Mouse (Mus musculus) gastrocnemius, postnatal 4 days (tissue): ENCODE data around the gene Olfr204. TPM values are rescaled to one million over a fixed set of nuclear protein-coding genes. Genes with fewer than 3 reads are reported as not detected.
"Not testable (repeated sequence)": the region's sequence is repeated elsewhere in the genome, so short reads cannot be mapped to it uniquely, and the experiment has no call there.

Experiments used
- DNase-seq, 2 experiments: peaks; one replicate each; pipeline ENCODE4 v3.0.0; 2021 to 2022; ENCODE audit warnings: low spot score in 2 of 2, mixed read lengths in 2 of 2
- long read RNA-seq, 2 experiments: library from polyadenylated mRNA; stranded (forward); transcript quantifications; one replicate each; pipeline ENCODE4 v2.0.0; 2021
- total RNA-seq, 2 experiments: library from RNA; stranded (reverse); gene quantifications; 2 replicates each; pipeline ENCODE4 v1.2.3; 2021

Olfr204 gene
- total RNA-seq: not detected
- long read RNA-seq, experiment 1: 0 reads
- long read RNA-seq, experiment 2: 0 reads

DNA sequence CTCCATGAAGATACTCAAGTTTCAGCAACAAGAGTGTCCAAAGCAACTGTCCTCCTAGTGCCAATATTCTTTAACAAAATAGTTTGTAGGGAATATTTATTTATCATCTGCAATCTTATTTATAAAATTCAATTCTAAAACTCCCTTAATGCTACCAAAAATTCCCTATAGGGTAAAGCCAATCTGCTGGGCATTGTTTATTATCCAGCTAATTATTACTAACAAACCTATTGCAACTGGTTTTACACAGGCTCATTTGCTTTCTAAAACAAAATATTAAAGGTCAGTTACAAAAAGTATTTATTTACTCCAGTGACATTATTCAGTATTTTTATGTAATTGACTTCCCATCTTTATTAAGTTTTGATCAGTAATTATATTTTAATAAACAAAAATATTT is at the start of gene Olfr204:
TSS of gene Olfr204 (minus strand) at position 101 of the 400 bp plus-strand sequence.
- DNase-seq: no peak

DNA sequence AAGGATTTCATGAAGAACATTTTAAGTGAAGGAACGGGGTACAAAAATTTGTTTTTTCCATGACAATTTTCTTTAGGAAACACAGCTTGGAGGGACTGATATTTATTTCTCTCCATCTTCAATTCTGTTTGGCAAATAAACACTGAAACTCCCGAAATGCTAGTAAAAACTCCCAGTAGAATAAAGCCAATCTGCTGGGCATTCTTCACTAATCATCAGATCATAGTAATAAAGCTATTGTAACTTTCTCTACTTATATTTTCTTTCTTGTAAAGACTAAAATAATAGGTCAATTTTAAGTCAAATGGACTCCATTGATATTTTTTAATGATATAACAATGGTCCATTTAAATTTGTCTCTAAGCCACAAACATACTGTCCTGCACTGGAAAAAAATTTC is 45.8 kb upstream of the Olfr204 start, which contains the start of gene Olfr209:
TSS of gene Olfr209 (minus strand) at position 101 of the 400 bp plus-strand sequence.
- no peak for DNase-seq

DNA sequence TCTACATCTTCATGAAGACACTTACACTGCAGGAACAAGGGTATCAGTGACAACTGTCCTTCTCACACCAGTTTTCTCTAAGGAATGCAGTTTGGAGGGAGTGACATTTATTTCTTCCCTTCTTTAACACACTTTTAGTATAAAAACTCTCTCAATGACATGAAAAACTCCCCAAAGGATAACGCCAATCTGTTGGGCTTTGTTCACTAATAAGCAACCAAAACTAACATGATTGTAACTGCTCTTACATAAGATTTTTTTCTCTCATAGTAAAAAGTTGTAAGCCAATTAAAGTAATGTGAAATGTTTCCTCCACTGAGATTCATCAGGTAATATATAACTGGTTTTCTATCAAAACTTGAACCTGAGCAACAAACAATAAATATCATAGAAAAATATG is 31.1 kb upstream of the Olfr204 start, which contains the start of gene Olfr206:
TSS of gene Olfr206 (minus strand) at position 101 of the 400 bp plus-strand sequence.
- no peak for DNase-seq

DNA sequence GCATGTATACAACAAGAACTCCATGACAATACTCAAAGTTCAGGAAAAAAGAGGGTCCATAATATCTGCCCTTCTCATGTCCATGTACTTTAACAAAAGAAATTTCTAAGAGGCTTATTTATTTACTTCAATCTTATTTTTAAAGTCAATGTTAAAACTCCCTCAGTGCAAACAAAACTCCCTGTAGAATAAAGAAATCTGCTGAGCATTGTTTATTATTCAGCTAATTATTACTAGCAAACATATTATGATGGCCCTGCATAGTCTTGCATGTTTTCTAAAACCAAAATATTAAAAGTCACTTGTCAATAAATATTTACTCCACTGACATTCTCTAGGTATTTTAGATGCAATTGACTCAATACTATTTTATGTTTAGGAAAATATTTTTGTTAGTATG is 13.0 kb upstream of the Olfr204 start, which contains the start of gene Olfr205:
TSS of gene Olfr205 (minus strand) at position 101 of the 400 bp plus-strand sequence.
- DNase-seq: no peak

DNA sequence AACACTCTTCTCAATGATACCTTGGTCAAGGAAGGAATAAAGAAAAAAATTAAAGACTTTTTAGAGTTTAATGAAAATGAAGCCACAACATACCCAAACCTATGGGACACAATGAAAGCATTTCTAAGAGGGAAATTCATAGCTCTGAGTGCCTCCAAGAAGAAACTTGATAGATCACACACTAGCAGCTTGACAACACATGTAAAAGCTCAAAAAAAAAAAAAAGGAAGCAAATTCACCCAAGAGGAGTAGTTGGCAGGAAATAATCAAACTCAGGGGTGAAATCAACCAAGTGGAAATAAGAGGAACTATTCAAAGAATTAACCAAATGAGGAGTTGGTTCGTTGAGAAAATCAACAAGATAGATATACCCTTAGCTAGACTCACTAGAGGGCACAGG is 5.2 kb upstream of the Olfr204 start:
- DNase-seq: not testable (repeated sequence)

DNA sequence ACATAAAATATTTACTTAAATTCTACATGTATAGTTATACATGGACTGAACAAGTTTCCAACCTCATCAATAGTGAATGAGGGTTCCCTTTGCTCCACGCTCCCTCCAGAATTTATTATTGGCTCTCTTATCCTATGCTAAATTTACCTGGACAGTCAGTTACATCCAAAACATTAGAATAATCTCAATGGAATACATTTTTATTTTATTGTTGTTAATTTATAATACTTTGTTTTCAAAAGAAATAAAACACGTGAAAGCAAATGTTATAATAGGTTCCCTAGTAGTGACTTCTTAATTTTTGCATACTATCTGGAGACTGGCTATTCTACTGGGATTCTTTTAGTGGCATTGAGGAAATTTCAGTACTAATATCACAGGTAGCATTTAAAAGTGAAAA is 19.5 kb downstream of the Olfr204 start, which contains the start of gene Olfr203:
TSS of gene Olfr203 (plus strand) at position 301 of the 400 bp plus-strand sequence.
- no peak for DNase-seq

DNA sequence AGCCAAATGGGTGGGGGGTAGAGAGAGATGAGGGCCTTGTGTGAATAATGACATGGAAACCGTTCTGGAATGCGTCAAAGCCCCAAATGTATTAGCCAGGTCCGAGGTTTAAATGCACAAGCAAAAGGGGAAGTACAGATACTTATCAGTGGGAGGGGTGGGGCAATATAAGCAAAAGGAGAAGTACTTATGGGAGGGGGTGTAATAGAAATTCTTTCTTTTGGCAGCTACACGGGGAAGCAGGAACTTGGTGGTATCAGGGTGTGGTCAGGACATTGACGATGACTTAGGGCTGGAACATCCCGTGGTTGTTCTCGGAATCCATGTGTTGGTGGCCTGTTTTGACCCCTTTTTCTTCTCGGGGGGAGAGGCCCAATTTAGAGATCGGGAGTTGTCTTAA is 30.5 kb downstream of the Olfr204 start:
- DNase-seq: not testable (repeated sequence)

DNA sequence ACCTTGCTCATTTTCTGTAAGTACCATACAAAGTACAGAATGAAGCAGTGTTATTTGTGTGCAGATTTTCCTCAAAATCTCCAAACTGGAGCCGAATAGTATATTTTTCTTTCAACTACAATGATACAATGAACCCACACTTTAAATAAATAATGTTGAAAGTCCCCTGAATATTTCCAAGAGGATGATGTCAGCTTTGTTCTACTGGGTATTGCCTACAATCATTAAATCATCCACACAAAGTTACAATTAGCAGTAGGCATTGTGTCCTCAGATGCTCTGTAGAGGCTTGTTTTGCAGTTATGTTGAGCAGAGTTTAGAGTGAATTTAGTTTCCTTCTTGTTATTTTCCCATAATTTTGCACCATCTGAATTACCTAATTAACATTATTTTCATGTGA is 31.4 kb downstream of the Olfr204 start, which contains the start of gene Olfr202:
TSS of gene Olfr202 (minus strand) at position 101 of the 400 bp plus-strand sequence.
- DNase-seq: no peak

DNA sequence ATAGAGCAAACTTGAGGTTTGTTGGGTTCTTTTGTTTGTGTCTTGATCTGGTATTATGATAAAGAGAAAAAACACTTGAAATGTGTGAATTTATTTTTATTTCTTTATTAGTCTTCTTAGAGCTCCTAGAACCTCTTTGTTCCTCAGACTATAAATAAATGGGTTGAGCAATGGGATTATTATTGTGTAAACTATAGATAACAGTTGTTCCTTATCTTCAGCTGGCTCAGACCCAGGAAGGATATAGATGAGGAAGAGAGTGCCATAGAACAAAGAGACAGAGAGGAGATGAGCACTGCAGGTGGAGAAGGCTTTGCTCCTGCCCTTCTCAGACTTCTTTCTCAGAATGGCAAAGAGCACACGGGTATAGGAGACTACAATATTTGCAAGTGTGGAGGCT is 34.6 kb downstream of the Olfr204 start:
- no peak for DNase-seq

DNA sequence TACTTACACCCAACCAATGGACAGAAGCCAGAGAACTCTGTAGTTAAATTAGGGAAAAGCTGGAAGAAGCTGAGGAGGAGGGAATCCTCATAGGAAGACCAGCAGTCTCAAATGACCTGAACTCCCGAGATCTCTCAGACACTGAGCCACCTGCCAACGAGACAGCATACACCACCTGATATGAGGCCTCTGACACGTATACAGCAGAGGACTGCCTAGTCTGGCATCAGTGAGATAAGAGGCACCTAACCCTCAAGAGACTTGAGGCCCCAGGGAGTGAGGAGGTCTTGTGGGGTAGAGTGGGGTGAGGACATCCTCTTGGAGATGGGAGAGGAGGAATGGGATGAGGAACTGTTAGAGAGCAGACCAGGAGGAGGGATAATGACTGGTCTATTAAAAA is 37.5 kb downstream of the Olfr204 start:
- no peak for DNase-seq

DNA sequence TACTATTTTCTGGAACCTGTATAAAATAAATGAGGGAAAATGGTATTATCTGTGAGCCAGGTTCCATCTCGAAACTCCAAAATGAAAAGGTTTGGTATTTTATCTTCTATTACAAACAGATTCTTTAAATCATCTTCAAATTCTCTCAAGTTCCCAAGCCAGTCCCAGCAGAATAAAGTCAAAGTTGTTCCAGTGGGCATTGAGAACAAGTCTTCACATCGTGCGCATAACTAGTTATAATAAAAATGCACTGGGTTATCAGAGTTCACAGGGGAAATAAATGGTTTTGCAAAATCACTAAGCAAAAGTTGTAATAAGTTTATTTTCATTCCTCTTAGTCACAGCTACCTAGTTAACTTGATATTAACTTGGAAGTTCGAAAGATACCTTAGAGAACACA is 45.5 kb downstream of the Olfr204 start, which contains the start of gene Olfr201:
TSS of gene Olfr201 (minus strand) at position 101 of the 400 bp plus-strand sequence.
- DNase-seq: not testable (repeated sequence)

DNA sequence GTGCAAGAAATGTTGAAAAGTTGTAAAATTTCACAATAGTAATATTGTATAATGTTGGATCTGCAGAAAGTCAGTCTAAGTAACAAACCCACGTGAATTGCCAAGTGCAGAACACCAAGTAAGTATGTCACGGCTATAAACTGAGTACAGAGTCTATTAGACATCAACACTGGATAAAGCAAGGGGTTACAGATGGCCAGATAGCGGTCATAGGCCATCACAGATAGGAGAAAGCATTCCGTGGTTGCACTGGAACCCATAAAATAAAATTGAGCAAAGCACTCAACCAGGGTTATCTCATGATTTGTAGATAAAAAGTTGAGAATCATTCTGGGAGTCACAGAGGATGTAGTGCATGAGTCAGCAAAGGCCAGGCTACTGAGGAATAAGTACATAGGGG is 49.0 kb downstream of the Olfr204 start:
- not testable (repeated sequence) for DNase-seq

Other genes starting within 250 kb of the Olfr204 start
- not detected for gene Olfr190, start 240.2 kb downstream of the Olfr204 start, total RNA-seq
- not detected for gene Olfr191, start 228.4 kb downstream of the Olfr204 start, total RNA-seq
- not detected for gene Olfr193, start 206.4 kb downstream of the Olfr204 start, total RNA-seq
- gene Olfr194, start 197.2 kb downstream of the Olfr204 start, total RNA-seq: not detected
- gene Olfr195, start 171.2 kb downstream of the Olfr204 start, total RNA-seq: not detected
- gene Olfr196, start 147.8 kb downstream of the Olfr204 start, total RNA-seq: not detected
- gene Olfr198, start 114.7 kb downstream of the Olfr204 start, total RNA-seq: not detected
- not detected for gene Olfr199, start 98.5 kb downstream of the Olfr204 start, total RNA-seq
- gene Olfr201, start 45.6 kb downstream of the Olfr204 start, total RNA-seq: not detected
- not detected for gene Olfr202, start 31.5 kb downstream of the Olfr204 start, total RNA-seq
- not detected for gene Olfr203, start 19.4 kb downstream of the Olfr204 start, total RNA-seq
- not detected for gene Olfr205, start 12.9 kb upstream of the Olfr204 start, total RNA-seq
- gene Olfr206, start 31.0 kb upstream of the Olfr204 start, total RNA-seq: not detected
- gene Olfr209, start 45.7 kb upstream of the Olfr204 start, total RNA-seq: not detected
- not detected for gene Gabrr3, start 89.1 kb upstream of the Olfr204 start, total RNA-seq
- 10 to 100 TPM; 10.3 to 10.8 TPM for gene Riox2, start 153.5 kb upstream of the Olfr204 start, total RNA-seq